Mouse (Mus musculus): ENCODE measurements around the gene Hist1h2ac.
"Not testable (repeated sequence)": the region's sequence is repeated elsewhere in the genome, so short reads cannot be mapped to it uniquely, and the experiment has no call there.

Gene Hist1h2ac

DNA sequence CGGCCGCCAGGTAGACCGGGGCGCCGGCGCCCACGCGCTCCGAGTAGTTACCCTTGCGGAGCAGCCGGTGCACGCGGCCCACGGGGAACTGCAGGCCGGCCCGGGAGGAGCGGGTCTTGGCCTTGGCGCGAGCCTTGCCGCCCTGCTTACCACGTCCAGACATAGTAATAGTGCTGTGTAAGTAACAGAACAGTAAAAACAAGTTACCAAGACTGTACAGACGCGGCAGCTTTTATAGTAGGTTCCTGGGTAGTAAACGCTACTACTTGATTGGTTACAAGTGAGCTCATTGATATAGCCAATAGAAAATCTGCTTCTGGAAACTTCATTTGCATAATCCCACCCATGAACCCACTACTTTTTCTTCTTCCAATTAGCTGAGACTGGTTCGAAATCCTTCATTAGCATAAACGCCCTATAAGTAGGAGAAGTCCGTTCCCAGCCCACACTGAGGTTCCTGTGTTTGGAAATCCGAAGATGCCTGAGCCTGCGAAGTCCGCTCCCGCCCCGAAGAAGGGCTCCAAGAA lies at the start of gene Hist1h2ac, which contains the start of gene Hist1h2bc:
Gene Hist1h2ac, minus strand, starts transcription at position 194 of the 527 bp plus-strand sequence.
Gene Hist1h2bc, plus strand, starts transcription at position 445 of the 527 bp plus-strand sequence.
- DNase-seq (ENCODE audit: low read depth), result peak; percentile 96

DNA sequence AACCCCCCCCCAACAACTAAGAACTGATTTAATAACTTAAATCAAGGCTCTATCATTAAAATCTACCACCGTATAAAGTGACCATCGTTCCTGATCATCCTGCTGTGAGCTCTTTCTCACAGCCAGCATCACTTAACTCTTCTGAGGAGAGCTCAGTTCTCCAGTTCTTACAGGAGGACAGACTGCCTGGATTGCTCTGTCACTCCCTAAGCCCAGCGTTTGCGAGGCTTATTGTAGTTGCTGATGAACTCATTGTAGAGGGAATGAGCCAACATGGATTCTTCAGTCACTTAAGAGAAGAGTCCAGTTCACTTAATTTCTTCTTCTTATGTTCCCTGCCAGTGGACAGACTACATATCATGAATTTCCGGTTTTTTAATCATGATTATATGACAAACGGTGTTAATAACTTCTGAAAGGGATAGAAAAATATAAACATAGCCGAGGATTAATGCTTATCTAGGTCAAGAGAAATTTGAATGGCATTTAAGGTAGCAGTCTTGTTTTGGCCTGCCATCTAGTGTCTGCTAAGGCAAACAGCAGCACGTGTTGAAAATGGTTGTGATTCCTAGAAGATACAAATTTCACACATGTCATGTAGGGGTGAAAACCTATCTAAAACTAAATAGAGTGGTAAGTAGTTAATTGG lies 48.5 kb upstream of the Hist1h2ac start:
- peak; percentile 78 for DNase-seq (ENCODE audit: low read depth)

GRCm38 (mm10) chr13:23730479-23730878 lies 46.7 kb upstream of the Hist1h2ac start:
- no peak for DNase-seq (ENCODE audit: low read depth)

DNA sequence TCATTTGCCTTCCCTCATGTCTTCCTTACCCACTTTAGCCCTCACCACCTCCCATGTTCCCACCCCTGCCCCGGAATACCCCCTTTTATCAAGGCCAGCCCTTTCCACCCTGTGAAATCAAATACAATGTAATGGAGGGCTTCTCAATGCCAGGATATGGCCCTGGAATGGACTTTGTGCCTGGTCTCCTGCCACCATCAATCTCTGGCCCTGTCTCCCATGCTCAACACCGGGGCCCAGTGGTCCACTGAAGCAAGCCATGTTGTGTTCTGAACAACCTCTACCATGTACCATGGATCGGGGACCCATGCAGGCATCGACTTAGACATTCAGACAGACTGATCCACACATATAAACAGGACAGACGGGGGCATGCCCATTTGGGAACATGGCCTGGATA lies 46.0 kb upstream of the Hist1h2ac start:
- DNase-seq (ENCODE audit: low read depth), result no peak

DNA sequence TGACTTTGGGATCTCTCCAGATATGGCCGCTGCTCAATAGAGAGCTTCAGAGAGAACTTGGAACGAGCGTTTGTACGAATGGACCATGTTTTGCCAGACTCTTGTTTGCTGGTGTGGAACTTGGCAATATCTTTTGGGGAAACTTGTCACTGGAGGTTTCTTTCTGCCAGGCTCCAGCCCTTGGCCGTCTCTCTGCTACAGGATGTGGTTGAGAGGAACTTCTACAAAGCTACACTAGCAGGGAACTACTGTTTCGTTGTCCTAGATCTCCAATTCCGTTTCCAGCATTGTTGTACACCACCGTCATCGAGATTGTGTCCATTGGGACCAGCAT lies 45.4 kb upstream of the Hist1h2ac start:
- peak; percentile 43 for DNase-seq (ENCODE audit: low read depth)

DNA sequence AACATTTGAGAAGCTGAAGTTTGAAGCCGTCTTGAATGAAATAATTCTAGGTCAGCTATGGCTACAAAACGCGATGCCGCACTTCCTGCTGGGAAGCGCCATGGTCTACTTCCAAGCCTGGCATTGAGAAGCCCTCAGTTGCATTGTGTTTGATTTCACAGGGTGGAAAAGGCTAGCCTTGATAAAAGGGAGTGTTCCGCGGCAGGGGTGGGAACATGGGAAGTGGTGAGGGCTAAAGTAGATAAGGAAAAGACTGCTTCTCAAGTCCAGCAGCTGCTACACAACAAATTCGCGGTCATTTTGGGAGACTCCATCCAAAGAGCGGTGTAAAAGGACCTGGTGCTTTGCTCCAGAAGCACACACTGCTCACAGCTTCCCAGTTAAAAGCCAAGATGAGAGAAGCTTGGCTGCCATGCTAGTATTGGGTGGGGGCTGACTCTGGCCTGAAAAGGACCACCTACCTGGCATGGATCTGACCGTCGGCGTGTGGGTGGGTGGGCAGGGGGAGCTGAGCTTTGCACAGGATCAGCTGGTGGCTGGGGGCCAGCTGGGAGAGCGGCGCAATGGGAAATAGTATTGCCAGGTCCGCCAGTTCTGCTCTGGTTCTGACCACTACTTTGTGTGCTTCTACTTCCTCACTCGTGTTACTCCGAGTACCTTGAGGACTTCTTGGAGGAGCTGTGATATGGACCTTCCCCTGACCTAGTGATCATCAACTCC lies 44.9 kb upstream of the Hist1h2ac start:
- DNase-seq (ENCODE audit: low read depth), result no peak

DNA sequence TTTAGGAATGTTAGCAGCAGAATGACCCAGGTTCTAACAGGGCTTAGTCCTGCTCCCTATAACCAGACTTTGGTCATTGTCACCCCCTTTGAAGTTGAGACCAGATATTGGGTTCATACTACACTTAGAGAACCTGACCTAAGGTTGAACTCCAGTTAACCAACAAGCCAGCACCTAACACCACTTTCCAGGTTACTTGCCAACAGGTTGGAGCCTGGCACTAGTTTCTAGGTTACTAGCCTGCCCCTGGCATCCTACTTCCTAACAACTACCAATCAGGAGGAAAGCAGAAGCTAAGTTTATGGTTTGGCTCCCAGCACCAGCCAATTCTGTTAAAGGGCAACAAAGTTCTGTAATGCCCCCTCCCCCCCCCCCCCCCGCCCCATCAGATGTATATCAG lies 41.5 kb upstream of the Hist1h2ac start:
- DNase-seq (ENCODE audit: low read depth), result no peak

- no peak for DNase-seq (ENCODE audit: low read depth)
Observed at GRCm38 (mm10) chr13:23724239-23724638, 40.5 kb upstream of the Hist1h2ac start.

DNA sequence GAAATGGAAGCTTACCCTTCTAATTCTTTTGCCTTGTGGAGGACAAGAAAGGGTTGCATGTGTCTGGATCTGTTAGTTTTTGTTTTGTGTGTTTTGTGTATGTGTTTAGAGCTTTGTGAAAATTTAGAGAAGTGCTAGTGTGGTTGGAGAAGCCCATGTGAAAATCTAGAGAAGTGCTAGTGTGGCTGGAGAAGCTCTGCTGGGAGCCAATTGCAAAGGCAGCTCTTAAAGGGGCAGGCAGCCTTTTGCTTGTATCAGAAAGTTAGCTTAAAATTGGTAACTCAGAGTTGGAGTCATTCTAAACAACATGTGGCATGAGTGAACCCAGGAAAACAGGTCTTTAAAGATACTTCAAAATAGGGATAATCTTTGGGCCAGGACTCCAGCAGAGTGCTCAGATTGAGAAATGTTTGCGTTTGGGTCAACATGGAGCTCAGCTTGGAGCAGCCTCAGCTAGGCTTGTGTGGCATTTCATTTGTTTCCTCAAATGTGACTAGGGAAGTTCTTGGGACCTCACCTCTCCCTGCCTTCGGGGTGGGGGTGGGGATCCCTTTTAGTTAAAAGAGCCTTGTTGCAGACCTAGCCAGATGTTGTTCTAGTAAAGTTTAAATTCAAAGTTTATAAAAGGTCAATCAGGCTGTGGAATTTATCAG lies 34.0 kb upstream of the Hist1h2ac start:
- not testable (repeated sequence) for DNase-seq (ENCODE audit: low read depth)

- DNase-seq (ENCODE audit: low read depth), result no peak
Observed at GRCm38 (mm10) chr13:23717176-23717575, 33.4 kb upstream of the Hist1h2ac start.

- DNase-seq (ENCODE audit: low read depth), result no peak
Observed at GRCm38 (mm10) chr13:23716261-23717042, 32.7 kb upstream of the Hist1h2ac start.

DNA sequence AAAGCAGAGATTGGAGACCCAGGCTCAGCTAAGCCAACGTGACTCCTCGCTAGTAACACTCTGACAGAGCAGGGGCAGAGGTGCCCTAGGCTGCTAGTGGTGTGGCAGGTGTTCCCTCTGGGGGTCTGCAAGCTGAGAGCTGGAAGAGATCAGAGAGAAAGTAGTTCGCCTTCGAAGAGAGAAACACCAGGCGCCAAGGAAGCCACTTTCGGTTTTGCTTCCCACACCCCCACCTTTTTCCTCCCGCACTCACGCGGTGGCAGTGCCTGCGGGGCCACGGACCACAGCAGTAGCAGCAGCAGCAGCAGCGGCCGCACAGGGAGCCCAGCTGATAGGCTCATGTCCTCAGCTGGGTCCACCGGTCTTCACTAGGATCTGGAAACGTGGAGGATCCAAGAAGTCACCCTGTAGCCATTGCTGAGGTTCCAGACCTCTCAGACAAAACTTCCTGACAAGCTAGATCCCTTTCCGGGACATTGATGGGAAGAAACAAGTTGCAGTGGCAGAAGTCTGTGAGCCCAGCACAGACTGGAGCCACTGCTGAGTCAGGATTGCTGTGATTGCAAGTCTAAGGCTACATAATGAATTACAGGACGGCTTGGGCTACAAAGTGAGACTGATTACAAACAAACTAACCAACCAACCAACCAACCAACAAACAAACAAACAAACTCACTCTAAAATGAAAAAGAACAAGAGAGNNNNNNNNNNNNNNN lies 26.8 kb upstream of the Hist1h2ac start, which contains the start of gene Hfe:
Gene Hfe, minus strand, starts transcription at position 481 of the 716 bp plus-strand sequence.
- DNase-seq (ENCODE audit: low read depth), result peak; percentile 83

DNA sequence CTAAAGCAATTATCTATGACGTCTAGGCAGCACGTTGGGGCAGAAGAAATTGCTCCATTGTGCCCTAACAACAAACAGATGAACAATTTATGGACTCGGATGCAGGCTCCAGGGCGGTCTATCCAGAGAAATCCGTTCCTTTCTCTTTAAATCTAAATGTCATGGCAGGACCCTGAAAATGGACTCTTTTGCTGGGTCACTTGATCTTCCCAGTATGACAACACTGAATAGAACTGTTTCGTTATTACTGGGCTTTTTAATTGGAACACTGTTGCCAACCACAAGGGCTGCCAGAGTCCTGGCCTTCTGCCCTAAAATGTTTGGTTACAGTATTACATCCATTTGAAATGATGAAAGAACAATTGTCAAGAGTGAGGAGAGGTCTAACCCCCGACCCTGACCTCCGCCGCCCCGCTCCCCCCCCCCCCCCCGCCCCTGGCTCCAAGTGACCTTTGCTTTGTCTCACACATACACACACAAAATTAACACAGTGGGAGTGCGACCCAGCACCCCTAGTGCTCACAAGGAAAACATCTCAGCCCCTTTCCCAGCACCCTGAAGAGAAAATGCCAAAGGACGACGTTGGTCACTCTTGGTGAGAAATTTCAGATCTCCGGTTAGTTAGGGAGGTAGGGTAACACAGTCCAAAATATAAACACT lies 26.1 kb upstream of the Hist1h2ac start:
- DNase-seq (ENCODE audit: low read depth), result no peak

DNA sequence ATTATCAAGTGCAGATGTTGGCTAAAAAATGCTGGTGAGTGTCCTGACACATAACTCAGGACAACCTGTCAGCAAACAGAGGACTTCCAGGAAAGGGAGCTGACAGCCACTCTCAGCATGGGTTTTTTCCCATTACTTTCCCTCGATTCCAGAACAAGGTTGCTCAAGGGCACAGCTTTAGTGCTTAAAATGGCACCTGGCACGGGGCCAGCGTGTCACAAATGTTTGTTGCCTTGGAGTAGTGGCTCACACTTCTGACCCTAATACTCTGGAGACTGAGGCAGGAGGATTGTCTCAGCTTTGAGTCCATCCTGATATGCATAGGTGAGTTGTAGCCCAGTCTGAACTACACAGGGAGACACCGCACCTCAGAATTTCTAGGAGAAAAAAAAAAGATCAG lies 24.9 kb upstream of the Hist1h2ac start:
- DNase-seq (ENCODE audit: low read depth), result no peak

DNA sequence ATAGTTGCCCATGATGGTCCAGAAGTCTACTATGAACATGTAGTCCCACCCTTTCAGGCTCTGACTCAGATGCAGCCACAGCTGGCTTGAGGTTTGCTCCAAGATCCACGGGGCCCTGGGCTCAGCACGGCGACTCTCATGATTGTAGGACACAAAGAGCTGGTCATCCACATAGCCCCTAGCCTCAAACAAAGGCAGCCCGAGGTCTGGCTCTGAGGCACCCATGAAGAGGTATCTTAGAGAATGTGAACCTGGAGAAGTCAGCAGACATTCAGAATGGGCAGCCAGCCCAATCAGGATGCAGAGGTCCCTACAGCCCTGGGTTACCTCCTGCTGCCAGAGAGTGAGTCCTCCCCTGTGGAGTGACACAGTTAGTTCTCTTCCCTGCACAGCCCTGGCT lies 24.3 kb upstream of the Hist1h2ac start:
- DNase-seq (ENCODE audit: low read depth), result no peak

DNA sequence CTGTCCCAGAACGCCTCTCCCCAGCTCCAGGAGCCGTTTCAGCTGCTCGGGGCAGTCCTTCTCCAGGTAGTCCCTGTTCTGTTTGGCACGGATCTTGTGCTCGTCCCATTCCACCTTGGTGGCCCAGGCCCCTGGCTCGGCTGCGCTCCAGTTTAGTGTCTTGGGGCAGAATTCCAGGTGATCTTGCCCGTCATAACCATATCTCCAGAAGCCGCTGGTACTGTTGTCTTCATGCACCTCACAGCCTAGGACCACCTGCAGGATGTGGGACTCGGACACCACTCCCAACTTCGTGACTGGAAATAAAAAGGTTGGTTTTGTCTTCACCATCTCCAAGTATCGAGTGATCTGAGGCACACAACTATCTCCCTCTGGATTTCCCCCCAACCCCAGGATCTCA lies 23.0 kb upstream of the Hist1h2ac start:
- no peak for DNase-seq (ENCODE audit: low read depth)

DNA sequence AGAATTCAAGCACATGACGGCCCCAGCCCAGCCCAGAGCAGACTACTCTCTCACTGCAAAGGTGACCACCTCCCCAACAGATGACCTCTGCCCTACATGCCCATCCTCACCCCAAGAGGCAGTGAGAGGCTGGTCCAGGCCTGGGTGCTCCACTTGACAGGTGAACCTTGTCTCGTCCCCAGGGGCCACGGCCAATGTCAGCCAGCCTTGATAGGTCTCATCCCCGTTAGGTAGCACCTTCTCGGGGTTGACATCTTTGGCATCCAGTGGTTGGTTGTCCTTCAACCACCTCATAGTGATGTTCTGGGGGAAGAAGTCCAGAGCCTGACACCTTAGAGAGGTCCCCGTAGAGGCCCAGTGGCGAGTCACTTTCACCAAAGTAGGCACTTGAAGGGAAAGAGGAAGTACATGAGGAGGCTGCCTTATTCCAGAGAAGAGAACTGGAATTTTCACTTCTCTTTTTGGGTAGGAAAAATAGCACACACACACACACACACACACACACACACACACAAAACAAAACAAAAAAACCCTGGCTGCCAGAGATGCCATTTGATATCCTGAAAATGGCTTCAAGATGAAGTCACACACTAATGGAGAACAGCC lies 22.1 kb upstream of the Hist1h2ac start:
- no peak for DNase-seq (ENCODE audit: low read depth)

GRCm38 (mm10) chr13:23702801-23703200 lies 19.1 kb upstream of the Hist1h2ac start:
- DNase-seq (ENCODE audit: low read depth), result not testable (repeated sequence)

DNA sequence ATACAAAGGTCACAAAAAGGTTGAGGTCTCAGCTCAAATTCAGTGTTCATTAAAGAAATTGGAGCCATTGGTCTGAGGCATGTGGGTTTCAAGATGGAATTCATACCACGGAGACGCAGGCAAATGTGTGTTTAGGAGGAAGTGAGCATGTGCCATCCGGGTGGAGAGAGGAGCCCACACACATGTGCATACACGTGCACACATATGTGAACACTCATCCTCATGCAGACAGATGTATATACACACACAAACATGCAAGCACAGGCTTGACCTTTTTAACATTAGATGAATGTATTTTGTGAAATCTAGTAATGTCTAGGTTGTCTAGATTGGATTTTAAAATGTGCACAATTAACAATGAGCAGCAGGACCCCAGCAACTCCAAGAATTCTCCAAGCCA lies 18.5 kb upstream of the Hist1h2ac start:
- DNase-seq (ENCODE audit: low read depth), result no peak

DNA sequence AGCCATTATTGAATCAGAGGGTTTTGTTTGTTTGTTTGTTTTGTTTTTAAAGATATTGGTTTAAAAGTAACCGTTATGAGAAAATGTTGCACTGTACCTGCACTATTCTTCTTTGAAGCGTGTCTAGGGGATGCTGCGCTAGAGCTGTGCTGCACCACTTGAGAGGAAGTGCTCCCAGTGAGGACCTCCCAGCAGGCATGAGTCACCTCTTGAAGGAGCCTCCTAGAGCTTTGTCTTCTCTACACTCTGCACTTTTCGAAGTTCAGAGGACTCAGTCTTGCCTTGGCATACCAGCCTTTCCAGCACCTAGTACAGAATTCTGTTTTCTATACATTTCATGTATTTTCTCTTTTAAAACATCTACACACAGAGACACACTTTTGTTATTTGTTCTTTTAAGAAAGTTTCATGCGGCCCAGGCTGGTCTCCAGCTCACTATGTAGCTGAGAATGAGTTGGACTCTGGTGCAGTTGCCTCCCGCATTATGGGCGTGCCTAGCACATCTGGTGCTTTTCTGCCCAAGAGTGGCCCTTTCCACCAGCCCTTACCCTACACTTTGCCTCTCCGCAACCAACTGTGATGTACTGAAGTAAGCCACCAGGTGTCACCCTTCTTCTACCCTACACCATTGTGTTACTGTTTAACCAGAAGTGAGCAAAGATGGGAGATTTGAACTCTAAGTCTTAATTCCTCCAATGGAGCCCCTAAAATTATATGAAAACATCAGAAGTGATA lies 17.2 kb upstream of the Hist1h2ac start:
- peak; percentile 90 for DNase-seq (ENCODE audit: low read depth)
